Mouse (Mus musculus): ENCODE data around the gene Myom3.

Myom3 gene

DNA sequence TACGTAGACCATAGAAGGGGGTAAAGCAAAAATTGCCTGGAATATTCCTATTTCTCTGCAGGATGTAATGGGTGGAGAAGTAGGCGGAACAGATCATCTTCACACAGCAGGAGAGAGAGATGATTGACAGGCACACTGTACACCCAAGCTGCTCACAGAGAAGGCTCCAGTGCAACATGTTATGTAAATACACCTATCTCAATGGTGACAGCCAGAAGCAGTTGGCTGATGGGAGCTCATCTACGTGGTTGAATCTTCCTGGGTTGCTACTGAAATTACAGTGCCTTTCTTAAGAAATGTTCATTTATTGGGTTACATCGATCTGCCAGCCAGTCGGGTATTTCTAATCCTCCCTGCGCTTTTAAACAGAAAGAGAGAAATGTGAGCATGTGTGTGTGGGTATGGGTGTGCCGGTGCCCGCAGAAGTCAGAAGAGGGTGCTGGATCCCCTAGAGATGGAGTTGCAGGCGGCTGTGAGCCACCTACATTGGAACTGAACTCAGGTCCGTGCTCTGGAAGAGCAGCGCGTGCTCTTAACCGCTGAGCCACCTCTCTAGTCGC, 94.6 kb downstream of the Myom3 start:
- in situ Hi-C loops (cut with MboI; ENCODE audit: low sequenced_read_pairs): no loop called here

DNA sequence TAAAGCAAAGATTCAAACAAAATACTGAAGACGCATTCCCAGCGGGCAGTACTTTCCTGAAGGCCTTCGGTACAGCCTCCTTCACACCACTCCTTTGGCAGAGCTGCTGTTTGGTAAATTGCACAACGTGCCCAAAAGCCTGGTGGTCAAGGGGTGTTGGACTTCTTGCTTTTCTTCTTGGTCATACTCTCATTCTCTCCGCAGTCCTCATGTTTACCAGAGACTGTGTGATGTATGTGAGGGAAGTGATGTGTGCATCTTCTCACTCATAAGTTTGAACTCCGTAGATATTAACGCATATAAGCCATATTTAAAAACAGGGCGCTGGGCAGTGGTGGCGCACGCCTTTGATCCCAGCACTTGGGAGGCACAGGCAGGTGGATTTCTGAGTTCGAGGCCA, 95.1 kb downstream of the Myom3 start:
- in situ Hi-C loops (cut with MboI; ENCODE audit: low sequenced_read_pairs): no loop called here

DNA sequence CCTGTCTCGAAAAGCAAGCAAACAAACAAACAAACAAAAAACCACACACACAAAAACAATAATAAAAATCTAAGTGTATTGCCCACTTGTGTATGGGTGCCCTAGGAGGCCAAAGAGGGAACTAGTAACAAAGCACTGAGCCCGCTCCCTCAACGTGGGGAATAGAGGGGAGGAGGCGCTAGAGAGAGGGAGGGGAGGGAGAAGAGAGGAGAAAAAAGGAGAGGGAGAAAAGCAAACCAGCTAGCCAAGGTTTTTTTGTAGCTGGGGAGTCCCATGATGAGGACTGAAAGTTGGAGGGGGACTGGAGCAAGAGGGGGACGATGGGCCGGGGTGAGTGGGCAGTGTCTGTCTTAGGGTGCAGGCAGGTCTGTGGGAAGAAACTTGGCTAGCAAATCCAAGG, 95.6 kb downstream of the Myom3 start:
- in situ Hi-C loops (cut with MboI; ENCODE audit: low sequenced_read_pairs): no loop called here

DNA sequence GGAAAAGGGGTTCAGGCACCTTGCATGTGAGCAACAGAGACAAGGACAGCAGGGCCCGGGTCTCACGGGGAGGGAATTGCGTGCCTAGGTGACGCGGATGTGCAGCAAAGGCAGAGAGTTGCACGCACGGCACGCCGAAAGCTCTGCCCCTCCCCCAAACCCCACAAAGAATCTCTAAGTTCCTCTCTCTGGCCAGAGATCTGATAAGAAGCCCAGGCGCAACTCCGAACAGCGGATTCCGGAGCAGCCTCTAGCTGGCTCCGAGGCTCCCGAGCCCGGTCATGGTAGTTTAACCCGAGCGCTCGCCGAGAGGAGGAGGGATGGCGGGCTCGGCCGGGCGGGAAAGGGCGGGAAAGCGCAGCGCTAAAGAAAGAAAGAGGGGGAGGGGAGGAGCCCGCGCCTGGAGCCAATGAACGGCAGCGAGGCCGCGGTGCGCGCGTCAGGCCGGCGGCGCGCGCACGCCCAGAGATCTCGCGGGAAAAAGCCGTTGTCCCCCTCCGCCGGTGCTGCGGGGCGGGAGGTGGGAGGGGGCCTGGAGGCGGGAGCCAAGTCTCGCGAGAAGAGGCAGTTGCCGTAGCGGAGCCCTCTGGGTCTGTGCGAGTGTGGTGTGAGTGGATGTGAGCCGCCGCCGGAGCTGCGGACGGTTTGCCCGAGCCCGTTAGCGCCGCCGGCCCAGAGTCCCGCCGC, 96.2 kb downstream of the Myom3 start, which contains the start of gene Srsf10:
TSS of gene Srsf10 (plus strand) at position 212 of the 687 bp plus-strand sequence.
- in situ Hi-C loops (cut with MboI; ENCODE audit: low sequenced_read_pairs): no loop called here

DNA sequence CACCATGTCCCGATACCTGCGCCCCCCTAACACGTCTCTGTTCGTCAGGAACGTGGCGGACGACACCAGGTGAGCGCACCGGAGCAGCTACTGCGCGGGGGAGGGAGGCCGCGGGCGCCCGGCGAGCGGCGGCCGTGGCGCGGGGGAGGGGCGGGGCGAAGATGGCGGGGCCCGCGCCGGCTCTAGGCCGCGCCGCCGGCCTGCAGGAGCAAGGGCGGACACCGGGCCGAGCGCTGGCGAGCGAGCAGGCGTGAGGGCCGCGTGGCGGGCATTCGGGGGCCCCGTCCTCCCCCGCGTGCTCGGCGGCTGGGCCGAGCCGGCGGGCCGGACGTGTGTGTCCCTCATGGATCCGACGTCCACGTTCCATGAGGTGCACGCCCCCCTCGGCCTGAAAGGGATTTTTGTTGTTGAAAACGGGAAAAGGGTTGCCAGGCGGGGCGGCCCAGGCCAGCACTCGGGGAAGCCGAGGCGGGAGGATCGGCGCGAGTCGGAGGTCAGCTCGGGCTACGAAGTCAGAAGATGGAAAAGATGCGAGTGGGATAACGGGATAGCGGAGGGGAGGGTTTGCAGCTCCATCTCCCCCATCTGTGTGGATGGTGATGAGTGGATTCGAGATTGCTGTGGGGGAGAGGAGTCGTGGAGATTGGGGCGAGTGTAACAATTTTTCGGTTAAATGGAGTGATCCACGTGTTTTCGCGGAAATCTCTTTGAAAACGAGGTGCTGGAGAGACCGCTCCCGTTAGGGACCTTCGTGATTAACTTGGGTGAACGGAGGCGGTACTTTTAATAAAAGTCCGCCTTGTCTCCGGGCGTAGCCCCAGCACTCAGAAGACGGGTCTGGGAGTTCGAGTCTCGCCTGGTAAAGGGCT, 96.9 kb downstream of the Myom3 start:
- in situ Hi-C loops (cut with MboI; ENCODE audit: low sequenced_read_pairs): no loop called here

DNA sequence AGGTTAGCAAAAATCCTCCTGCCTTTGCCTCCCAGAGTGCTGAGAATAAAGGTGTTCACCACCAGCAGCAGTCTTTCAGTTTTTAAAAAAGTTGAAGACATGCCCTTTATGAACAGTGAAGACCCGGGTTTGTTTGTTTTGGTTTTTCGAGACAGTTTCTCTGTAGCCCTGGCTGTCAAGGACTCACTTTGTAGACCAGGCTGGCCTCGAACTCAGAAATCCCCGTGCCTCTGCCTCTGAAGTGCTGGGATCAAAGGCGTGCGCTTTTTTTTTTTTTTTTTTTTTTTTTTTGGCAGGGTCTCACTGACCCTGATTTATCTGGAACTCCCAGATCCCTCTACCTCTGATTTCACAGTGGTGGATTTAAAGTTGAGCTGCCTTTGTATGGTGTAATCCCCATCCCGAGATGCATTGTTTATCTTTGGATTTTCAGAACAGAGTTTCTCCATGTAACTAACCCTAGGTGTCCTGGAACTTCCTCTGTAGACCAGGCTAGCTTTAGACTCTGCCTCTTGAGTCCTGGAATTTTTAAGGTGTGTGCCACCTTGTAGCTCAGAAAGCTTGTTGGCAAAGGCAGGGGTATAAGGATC, 98.2 kb downstream of the Myom3 start:
- in situ Hi-C loops (cut with MboI; ENCODE audit: low sequenced_read_pairs): no loop called here
